Mouse (Mus musculus) left cerebral cortex, postnatal 10 days (tissue): ENCODE results near the gene Cat. TPM values are rescaled to one million over a fixed set of nuclear protein-coding genes. Genes with fewer than 3 reads are reported as not detected.

Source experiments
- DNase-seq, 2 experiments: peaks; one replicate each; pipeline ENCODE4 v3.0.0; 2021 to 2022; ENCODE audit warnings: low spot score in 2 of 2, mixed read lengths in 1 of 2; ENCODE audit errors: extremely low spot score in 1 of 2
- intact Hi-C: fragments of 180-260 bp; cut with DNase I; formaldehyde crosslinking; loops from one replicate; pipeline ENCODE4 v1.15.1; 2025
- total RNA-seq, 2 experiments: library from RNA; stranded (reverse); gene quantifications; 2 replicates each; pipeline ENCODE4 v1.2.3; 2021

The Cat gene
- total RNA-seq, 2 experiments from 2014 or later: 59.6 to 66.2 TPM

DNA sequence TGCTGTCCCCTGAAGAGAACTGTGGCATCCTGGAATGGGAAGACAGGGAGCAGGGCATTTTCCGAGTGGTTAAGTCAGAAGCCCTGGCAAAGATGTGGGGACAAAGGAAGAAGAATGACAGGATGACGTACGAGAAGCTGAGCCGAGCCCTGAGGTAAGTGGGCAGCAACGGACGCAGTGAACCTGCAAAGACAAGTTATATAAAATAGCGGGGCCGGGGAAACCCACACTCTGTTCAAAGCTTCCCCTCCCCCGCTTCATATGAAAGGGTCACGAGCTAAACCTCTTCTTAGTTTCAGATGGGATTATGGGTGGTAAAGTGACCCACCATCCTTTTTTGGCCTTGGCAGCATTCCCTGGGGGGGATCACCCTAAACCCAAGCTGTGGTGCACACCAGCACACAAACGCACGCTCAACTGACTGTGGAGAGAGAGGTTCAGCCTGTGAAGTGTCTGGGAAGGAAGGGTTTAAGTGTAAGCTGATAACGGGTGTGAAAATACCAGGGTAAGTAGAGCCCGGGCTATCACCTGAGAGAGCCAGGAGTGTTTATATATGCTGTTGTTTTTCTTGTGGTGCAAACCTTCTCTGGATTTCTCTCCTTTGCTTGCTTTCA, 35.9 kb downstream of the Cat start:
- intact Hi-C loops: no loop called here
- no peak for DNase-seq

GRCm38 (mm10) chr2:103446326-103446725, 38.6 kb downstream of the Cat start:
- intact Hi-C loops: no loop called here

GRCm38 (mm10) chr2:103445776-103446175, 39.2 kb downstream of the Cat start:
- DNase-seq: peak in 1 of 2 experiments; percentile 19
- intact Hi-C loops: no loop called here

More at GRCm38 (mm10) chr2:103446326-103446725, 38.6 kb downstream of the Cat start:
- no peak for DNase-seq

DNA sequence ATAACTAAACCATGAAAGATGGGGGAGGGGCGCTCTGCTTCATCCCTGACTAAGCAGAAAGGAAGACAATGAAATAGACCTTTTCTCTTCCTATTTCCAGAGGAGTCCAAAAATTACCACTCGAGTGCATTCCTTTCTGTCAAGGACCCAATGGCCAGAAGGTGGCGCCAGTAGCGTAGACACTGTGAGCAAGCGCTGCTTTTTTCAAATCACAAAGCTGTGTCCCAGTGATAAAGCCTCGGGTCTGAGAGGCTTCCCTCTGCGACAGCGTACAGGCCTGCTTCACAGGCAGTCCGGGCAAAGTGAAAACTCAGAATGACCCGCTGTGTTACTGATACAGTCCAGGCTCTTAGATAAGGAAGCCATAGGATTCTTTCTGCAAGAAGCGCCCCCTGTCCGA, 45.2 kb downstream of the Cat start:
- DNase-seq: peak; percentile 78 to 90
- intact Hi-C loops: no loop called here

GRCm38 (mm10) chr2:103439071-103439622, 45.8 kb downstream of the Cat start:
- DNase-seq: no peak
- intact Hi-C loops: no loop called here

DNA sequence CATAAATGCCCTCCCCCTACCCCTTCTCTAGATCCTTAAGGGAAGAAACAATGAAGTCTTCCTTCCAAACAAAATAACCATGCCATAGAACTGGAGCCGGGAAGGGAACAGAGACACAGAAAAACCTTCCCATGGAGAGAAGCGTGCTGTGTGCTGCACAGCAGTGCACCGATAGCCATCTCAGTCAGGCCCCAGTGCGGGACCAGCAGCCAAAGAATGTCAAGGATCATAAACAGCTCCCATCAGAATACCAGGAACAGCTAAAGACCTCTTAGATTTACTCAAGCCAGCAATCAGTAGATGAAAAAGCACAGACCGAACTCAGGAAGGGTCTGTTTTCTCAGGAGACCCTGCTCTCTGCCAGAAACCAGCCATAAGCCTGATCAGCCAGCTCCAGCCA, 48.4 kb downstream of the Cat start:
- no peak for DNase-seq
- intact Hi-C loops: no loop called here

DNA sequence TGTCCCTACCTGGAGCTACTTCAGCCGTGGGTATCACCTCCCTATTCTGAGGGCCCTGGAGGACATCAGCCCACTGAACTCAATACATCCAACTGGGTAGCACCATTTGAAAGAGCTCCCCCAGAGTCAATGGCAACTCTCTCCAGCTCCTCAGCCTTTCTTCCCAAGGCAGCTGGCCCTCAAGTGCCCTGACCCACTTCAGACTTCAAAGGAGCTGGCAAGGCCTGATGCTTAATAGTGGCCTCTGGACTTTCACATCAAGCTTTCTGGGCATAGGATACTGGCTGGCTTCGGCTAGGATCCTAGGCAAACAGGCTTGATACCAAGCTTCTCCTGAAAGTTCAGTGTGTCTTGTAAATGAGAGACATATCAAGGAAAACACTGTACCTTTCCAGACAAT, 49.9 kb downstream of the Cat start:
- peak in 1 of 2 experiments; percentile 32 for DNase-seq
- intact Hi-C loops: no loop called here

- intact Hi-C loops: no loop called here
- DNase-seq: no peak
Observed at GRCm38 (mm10) chr2:103432695-103433275, 52.2 kb downstream of the Cat start.

- no peak for DNase-seq
- intact Hi-C loops: no loop called here
Observed at GRCm38 (mm10) chr2:103430712-103431111, 54.2 kb downstream of the Cat start.

DNA sequence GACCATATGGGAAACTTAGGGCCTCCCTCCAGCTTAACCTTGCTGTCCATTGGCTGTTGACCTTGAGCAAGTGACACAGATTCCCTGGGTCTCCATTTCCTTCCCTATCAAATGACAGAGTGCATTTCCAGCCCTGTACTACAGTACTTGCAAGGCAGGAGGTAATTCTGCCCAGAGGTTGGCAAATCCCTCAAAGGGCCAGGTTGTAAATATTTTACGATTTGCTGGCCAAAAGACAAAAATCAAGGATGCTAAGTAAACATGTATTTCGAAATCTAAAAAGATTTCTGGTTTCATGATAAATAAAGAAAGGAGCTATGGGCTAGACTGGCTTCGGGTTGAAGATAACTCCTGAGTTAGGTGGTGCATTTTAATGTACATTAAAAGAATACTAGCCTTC, 56.6 kb downstream of the Cat start:
- intact Hi-C loops: no loop called here
- no peak for DNase-seq

DNA sequence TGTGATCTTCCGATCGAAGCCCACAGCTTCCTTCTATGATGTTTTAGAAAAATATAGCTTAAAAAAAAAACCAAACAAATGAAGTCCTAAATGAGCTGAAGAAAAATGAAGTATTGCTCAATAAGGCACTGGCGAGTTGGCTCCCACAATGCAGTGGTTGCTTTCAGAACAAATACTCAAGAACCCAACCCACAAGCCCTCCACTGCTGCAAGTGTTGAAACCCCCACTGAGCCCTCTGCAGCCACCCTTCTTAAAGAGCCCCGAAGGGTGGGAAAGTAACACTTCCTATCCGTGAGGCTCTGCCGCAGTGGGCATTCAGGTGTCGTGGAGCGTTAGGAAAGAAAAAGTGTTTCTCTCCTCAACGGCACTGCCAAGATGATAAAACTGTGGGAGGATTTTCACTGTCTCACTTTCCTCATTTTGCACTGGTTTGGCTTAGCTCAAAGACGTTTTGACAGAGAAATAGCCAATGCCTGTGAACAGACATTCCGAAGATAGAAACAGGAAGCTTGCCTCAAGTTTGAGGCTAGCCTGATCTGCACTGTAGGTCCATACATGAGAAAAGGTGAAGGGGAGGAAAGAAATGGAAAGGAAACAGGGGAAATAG, 59.4 kb downstream of the Cat start:
- DNase-seq: no peak
- intact Hi-C loops: no loop called here

DNA sequence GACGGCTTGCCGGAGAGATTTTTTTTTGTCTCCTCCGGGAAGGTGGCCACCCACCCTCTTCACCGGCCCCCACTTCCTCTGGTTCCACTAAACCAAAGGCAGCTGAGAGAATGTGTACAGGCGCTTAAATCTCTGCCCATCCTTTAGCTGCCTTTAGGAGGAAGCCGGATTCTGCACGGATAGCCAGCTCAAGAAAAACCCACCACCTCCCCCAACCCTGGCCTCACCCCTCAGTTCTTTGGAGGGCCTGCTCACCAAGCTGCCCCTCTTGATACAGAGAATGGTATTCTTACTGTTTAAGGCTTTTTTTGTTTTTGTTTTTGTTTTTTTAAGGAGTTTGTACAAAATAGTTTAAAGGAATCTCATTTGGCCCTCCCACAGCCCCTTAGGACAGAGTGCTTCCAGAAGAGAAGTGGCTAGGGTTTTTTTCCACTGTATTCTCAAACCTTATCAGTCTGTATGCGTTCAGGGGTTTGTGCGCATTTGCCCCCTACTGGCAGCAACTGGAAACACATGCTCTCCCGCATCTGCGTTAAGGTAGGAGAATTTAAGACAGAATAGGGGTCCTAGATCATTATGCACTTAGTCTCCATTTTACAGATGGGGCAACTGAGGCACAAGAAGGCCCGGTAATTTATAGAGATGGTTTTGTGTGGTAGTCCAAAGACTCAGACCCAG, 60.5 kb downstream of the Cat start:
- intact Hi-C loops: loop anchor here (5.0 kb wide), 1 partner anchor 337 kb away; no protein-coding TSS in a partner anchor
- peak; percentile 59 to 66 for DNase-seq

GRCm38 (mm10) chr2:103423884-103424283, 61.1 kb downstream of the Cat start:
- intact Hi-C loops: loop anchor here (5.0 kb wide), 1 partner anchor 337 kb away; no protein-coding TSS in a partner anchor
- DNase-seq: no peak

GRCm38 (mm10) chr2:103420650-103421507, 64.1 kb downstream of the Cat start:
- intact Hi-C loops: loop anchor here (5.0 kb wide), 1 partner anchor 334 kb away; no protein-coding TSS in a partner anchor
- DNase-seq: no peak

DNA sequence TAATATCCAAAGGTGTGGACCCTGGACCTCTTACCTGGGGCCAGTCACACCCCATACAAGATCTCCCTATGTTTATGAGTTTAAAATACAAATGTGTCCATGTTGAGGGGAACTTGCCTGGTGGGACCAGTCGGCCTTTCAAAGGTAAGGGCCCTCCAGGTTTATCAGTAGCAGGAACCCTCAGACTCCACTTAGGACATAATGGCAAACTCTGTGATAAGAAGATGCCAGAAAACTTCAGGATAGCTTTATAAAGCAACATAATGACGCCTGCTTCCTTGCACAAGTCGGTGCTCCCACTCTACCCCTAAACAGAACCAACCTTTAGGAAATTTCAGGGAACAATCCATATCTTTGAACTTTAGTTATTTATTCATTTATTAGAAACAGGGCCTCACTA, 69.2 kb downstream of the Cat start:
- DNase-seq: no peak
- intact Hi-C loops: no loop called here

- intact Hi-C loops: no loop called here
- DNase-seq: no peak
Observed at GRCm38 (mm10) chr2:103413381-103413780, 71.6 kb downstream of the Cat start.

DNA sequence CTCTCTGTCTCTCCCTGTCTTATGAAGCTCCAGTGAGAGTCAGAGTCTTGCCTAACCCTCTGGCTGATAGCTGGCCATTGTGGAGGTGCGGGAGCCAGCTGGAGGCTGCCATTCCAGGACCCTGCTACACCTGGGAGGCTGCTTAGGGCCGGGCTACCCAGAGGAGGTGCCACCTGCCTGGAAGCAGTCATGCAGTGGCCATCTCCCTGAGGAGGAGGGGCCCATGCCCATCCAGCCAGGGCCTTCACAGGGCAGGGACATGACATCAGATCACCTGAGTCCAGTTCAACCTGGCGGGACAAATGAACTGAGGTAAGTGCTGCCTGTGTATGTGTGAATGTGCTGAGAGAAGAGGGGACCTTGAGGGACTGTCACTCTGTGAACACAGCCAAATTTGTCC, 73.1 kb downstream of the Cat start:
- DNase-seq: no peak
- intact Hi-C loops: no loop called here

GRCm38 (mm10) chr2:103411348-103411747, 73.6 kb downstream of the Cat start, which contains the start of gene Elf5:
Elf5 (plus strand) TSS chr2:103411688.
- DNase-seq: no peak
- intact Hi-C loops: no loop called here

DNA sequence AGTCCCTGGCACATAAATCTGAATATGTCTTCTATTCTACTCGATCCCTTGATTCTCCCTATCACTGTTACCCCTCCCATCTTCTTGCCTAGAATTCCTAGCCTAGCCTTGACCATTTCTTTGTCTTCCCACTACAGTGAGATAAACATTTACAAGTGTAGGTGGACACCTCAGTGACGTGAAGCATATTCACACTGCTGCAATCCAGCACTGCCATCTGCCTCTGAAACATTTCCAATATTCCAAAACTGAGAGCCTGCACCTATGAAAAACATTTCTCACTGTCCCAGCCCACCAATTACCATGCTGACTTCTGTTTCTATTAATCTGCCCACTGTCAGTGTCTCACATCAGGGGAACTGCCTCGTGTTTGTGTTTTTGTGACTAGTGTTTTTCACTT, 78.7 kb downstream of the Cat start:
- no peak for DNase-seq
- intact Hi-C loops: no loop called here
